Comparison of ENCODE assay signal across 10 mouse cellular contexts in the genomic region with DNA sequence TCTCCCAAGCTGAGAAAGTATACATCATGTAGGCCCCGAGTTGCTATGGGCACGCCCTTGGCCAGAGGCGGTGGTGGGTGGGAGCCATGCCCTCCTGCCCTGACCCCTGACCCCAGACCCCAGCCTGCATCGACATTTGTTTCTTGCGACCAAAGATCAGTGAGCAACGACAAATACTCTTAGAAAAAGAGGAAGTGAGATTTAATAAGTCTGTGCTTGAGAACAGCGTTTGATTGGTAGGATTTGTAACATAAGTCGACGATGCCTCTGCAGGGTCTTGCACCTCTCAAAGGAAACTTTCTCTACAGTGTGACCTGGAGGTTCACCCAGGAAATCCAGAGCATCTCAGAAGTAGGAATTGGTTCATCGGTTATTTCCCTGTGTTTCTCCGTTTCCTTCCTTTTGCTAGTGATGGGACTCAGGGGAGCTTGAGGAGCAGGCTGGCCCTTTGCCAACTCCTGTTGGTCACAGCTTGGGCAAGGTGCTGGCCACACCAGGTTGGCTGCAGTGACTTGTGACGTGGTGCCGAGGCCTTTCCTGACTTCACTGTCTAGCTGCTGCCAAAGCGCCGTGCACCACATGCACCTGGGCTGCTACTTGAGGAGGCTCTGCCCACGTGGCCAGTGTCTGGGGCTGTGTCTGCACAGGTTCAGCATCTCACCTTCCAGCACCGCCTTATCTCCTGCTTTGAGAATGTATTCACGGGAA. TPM values are rescaled to one million over a fixed set of nuclear protein-coding genes. Genes with fewer than 3 reads are reported as not detected.
DNase-seq lines count a peak whose midpoint lies in the region; TF ChIP-seq lines count a peak whose summit lies in the region.
"Had no signal": no experiment of that assay in that cellular context is flagged by ENCODE, and none has a peak within 500 bp of the region (broad histone marks: within the 10 kb centered on the region; RNA-seq: fewer than 3 reads in every experiment).

No protein-coding gene starts in this region.

- TF ChIP-seq POLR2A in spleen, adult 2 months (IDR thresholded peaks at IDR 0.05; ENCODE audit: low read depth, low read length): no peak

- 49% methylated on average over 18 of the region's 18 CpGs for WGBS in spleen, adult 2 months

- H3K4me1 ChIP-seq in spleen, adult 2 months (ENCODE audit: control insufficient read depth, insufficient read depth, insufficient read length): peaks cover 5% of the 10 kb centered on the region; the same call in 1 of the 2 replicates

- no peak overlapping the region for H3K4me3 ChIP-seq in spleen, adult 2 months (ENCODE audit: extremely low read depth, insufficient read depth, insufficient read length)
- H3K4me3 ChIP-seq: heart, adult 2 months; hindbrain, embryonic 12.5 days had no signal

- peak overlapping the region; percentile 36 for H3K27ac ChIP-seq in spleen, adult 2 months (ENCODE audit: insufficient read depth, low read length)
- H3K27ac ChIP-seq: heart, adult 2 months; hindbrain, embryonic 12.5 days; kidney, postnatal 0 days had no signal

- H3K36me3 ChIP-seq in spleen, adult 2 months (ENCODE audit: control insufficient read depth, insufficient read depth, low read length): peaks cover 19% of the 10 kb centered on the region

- no peaks in the 10 kb centered on the region for H3K27me3 ChIP-seq in spleen, adult 2 months (ENCODE audit: control insufficient read depth, insufficient read depth, low read length)
- H3K27me3 ChIP-seq: hindbrain, embryonic 12.5 days had no signal

- peak; percentile 40 for DNase-seq in kidney, postnatal 10 days
- DNase-seq in kidney, adult 8-10 months: no peak
- peak; percentile 20 for DNase-seq in NIH3T3 (ENCODE audit: low read depth)
- DNase-seq in cerebellum, postnatal 14 days: peak; percentile 47 to 55
- peak; percentile 15 to 18 for DNase-seq in spleen, adult 2 months (ENCODE audit: low read depth in 1 of 2, low spot score in 2 of 2)
- no peak for DNase-seq in neural tube, embryonic 10.5 days (ENCODE audit: extremely low spot score, low spot score)
- DNase-seq in heart, adult 8-10 months (ENCODE audit: low spot score): no peak

- TF ChIP-seq CTCF in spleen, adult 2 months (IDR thresholded peaks at IDR 0.05; ENCODE audit: extremely low read depth, insufficient read depth, insufficient read length, insufficient replicate concordance): no peak

RNA-seq across cellular contexts. Expression of a gene that starts 5.9 kb away (rescaled TPM):
- polyA plus RNA-seq in spleen, adult 2 months (2012; rRNA removed): 4.1 and 4.9 TPM in 2 replicates
- 1 to 10 TPM; 2.6 to 4.6 (median 3.8) TPM for total RNA-seq in heart, adult 8-10 months (2022)

RNA-seq across cellular contexts. Expression of a gene that starts 37.2 kb away (rescaled TPM):
- 68.2 and 77.3 TPM in 2 replicates for polyA plus RNA-seq in spleen, adult 2 months (2012; rRNA removed)
- total RNA-seq in heart, adult 8-10 months (2022): 10 to 100 TPM; 82.1 to 97.8 (median 88.0) TPM

Comparison
In these comparisons a context has a peak if more than half of its experiments do, and no peak if none do; other contexts are left out.
1. DNase-seq: peak in kidney, postnatal 10 days (single experiment), NIH3T3 (single experiment), cerebellum, postnatal 14 days (2 of 2) and spleen, adult 2 months (2 of 2); none in kidney, adult 8-10 months (0 of 2), neural tube, embryonic 10.5 days (single experiment) and heart, adult 8-10 months (single experiment).